Mouse (Mus musculus): Measurements from ENCODE around the gene Padi4. TPM values are rescaled to one million over a fixed set of nuclear protein-coding genes. Genes with fewer than 3 reads are reported as not detected.

Padi4 gene
- polyA plus RNA-seq, 1 experiment from 2014 or later = 2.2 TPM

DNA sequence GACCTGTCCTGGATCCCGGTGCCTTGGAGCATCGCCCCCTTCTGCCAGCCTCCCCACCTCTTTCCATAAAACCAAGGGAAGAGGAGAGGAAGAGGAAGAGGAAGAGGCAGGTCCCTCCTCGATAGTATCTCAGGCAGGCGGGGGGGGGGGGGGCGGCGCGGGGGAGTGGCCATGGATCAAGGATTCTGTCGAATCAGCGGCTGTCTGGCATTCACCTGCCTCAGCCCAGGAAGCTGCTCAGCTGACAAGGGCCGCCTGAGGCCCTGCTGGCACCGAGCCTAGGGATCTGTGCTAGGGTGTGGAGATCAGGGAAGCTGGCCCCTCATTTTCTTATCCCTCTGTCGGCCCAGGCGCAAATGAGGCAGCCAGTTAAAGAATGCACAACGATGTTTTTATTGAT, 38.6 kb upstream of the Padi4 start:
- DNase-seq (ENCODE audit: low spot score) (no peak), ATAC-seq (replicated peaks; ENCODE audit: low FRiP score, low TSS enrichment, low read depth) (no peak)
- peaks cover 21% of the 10 kb centered on the region for H3K4me1 ChIP-seq (replicated peaks; ENCODE audit: control insufficient read depth, insufficient read depth, low read length)
- no peak overlapping the region for H3K27ac ChIP-seq (ENCODE audit: low read depth)
- no peaks in the 10 kb centered on the region for H3K36me3 ChIP-seq (ENCODE audit: control insufficient read depth, insufficient read depth, low read length)
- no peak overlapping the region for H3K9ac ChIP-seq (ENCODE audit: low read length)
- H3K9me3 ChIP-seq (ENCODE audit: control insufficient read depth, low read length) = no peaks in the 10 kb centered on the region
- no peaks in the 10 kb centered on the region for H3K27me3 ChIP-seq (replicated peaks; ENCODE audit: control insufficient read depth, insufficient read depth, low read length)
- no peak overlapping the region for H3K4me2 ChIP-seq (ENCODE audit: low read length)
- 29% methylated on average over 11 of the region's 14 CpGs for WGBS
- no peak overlapping the region for H3K4me3 ChIP-seq (ENCODE audit: low read depth, low read length)

- Histone ChIP-seq H3K27ac (ENCODE audit: low read depth) (no peak overlapping the region), H3K4me3 (ENCODE audit: low read depth, low read length) (no peak overlapping the region), H3K9me3 (ENCODE audit: control insufficient read depth, low read length) (no peaks in the 10 kb centered on the region), H3K36me3 (ENCODE audit: control insufficient read depth, insufficient read depth, low read length) (no peaks in the 10 kb centered on the region), H3K4me1 (replicated peaks; ENCODE audit: control insufficient read depth, insufficient read depth, low read length) (peaks cover 21% of the 10 kb centered on the region), H3K27me3 (replicated peaks; ENCODE audit: control insufficient read depth, insufficient read depth, low read length) (no peaks in the 10 kb centered on the region), H3K9ac (ENCODE audit: low read length) (no peak overlapping the region), H3K4me2 (ENCODE audit: low read length) (no peak overlapping the region)
- WGBS = 52% methylated on average over 8 of the region's 8 CpGs
- ATAC-seq (replicated peaks; ENCODE audit: low FRiP score, low TSS enrichment, low read depth) = no peak
- no peak for DNase-seq (ENCODE audit: low spot score)
Observed at GRCm38 (mm10) chr4:140812191-140812590, 38.2 kb upstream of the Padi4 start.

- Histone ChIP-seq H3K9ac (ENCODE audit: low read length) (no peak within 1 kb of the TSS), H3K4me3 (ENCODE audit: low read depth, low read length) (no peak within 1 kb of the TSS), H3K27me3 (replicated peaks; ENCODE audit: control insufficient read depth, insufficient read depth, low read length) (no peaks in the 10 kb centered on the region), H3K4me2 (ENCODE audit: low read length) (no peak within 1 kb of the TSS), H3K36me3 (ENCODE audit: control insufficient read depth, insufficient read depth, low read length) (no peaks in the 10 kb centered on the region), H3K4me1 (replicated peaks; ENCODE audit: control insufficient read depth, insufficient read depth, low read length) (peaks cover 10% of the 10 kb centered on the region), H3K27ac (ENCODE audit: low read depth) (no peak within 1 kb of the TSS), H3K9me3 (ENCODE audit: control insufficient read depth, low read length) (no peaks in the 10 kb centered on the region)
- DNase-seq (ENCODE audit: low spot score) (no peak), ATAC-seq (replicated peaks; ENCODE audit: low FRiP score, low TSS enrichment, low read depth) (no peak)
- 63% methylated on average over 15 of the region's 16 CpGs for WGBS
Observed at GRCm38 (mm10) chr4:140810458-140811260, 36.6 kb upstream of the Padi4 start, which contains the start of gene Padi3. Padi3 (minus strand) TSS chr4:140810648.

DNA sequence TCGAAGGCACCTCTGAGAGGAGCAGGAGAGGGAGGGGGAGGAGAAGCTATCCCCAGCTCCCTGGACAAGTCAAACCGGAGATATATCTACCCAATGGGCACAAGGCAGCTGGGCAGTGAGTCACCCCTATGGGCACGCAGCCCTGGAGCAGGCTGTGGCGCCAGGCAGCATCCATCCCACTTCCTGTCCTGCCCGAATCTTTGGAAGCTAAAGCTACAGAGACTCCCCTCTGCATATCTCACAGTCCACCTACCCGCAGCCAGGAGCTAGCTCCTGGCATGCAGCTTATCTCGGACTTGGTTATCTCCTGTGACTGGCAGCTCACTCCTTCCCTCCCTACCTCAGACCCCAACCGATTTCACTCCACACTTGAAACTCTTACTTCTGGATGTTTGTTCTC, 35.1 kb upstream of the Padi4 start:
- no peaks in the 10 kb centered on the region for H3K36me3 ChIP-seq (ENCODE audit: control insufficient read depth, insufficient read depth, low read length)
- no peak overlapping the region for H3K9ac ChIP-seq (ENCODE audit: low read length)
- ATAC-seq (replicated peaks; ENCODE audit: low FRiP score, low TSS enrichment, low read depth) (no peak), DNase-seq (ENCODE audit: low spot score) (no peak)
- no peak overlapping the region for H3K27ac ChIP-seq (ENCODE audit: low read depth)
- no peak overlapping the region for H3K4me3 ChIP-seq (ENCODE audit: low read depth, low read length)
- H3K9me3 ChIP-seq (ENCODE audit: control insufficient read depth, low read length) = no peaks in the 10 kb centered on the region
- peaks cover 8% of the 10 kb centered on the region for H3K4me1 ChIP-seq (replicated peaks; ENCODE audit: control insufficient read depth, insufficient read depth, low read length)
- no peak overlapping the region for H3K4me2 ChIP-seq (ENCODE audit: low read length)
- 70% methylated on average over 8 of the region's 8 CpGs for WGBS
- no peaks in the 10 kb centered on the region for H3K27me3 ChIP-seq (replicated peaks; ENCODE audit: control insufficient read depth, insufficient read depth, low read length)

- Histone ChIP-seq H3K27ac (ENCODE audit: low read depth) (no peak overlapping the region), H3K4me2 (ENCODE audit: low read length) (no peak overlapping the region), H3K4me3 (ENCODE audit: low read depth, low read length) (no peak overlapping the region), H3K9me3 (ENCODE audit: control insufficient read depth, low read length) (no peaks in the 10 kb centered on the region), H3K36me3 (ENCODE audit: control insufficient read depth, insufficient read depth, low read length) (no peaks in the 10 kb centered on the region), H3K27me3 (replicated peaks; ENCODE audit: control insufficient read depth, insufficient read depth, low read length) (no peaks in the 10 kb centered on the region), H3K9ac (ENCODE audit: low read length) (no peak overlapping the region), H3K4me1 (replicated peaks; ENCODE audit: control insufficient read depth, insufficient read depth, low read length) (no peaks in the 10 kb centered on the region)
- WGBS = 68% methylated on average over 9 of the region's 9 CpGs
- ATAC-seq (replicated peaks; ENCODE audit: low FRiP score, low TSS enrichment, low read depth) (no peak), DNase-seq (ENCODE audit: low spot score) (no peak)
Observed at GRCm38 (mm10) chr4:140804601-140805000, 30.6 kb upstream of the Padi4 start.

DNA sequence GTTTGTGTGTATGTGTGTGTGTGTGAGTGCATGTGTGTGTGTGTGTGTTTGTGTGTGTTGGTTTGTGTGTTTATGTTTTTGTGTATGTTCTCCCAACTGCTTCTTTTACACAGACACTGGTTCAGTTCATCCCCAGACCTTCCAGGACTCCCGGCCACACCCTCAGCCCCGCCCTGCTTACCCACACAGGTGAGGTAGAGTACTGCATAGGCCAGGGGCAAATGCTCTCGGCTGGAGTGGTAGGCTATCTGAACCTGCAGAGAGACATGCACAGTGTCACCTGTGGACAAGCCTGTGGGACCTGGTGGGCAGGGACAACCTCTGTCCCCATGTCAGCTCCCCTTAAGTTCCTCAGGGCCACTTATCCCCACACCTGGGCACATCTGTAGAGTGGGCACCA, 27.3 kb upstream of the Padi4 start:
- 64% methylated on average over 3 of the region's 3 CpGs for WGBS
- no peak overlapping the region for H3K9ac ChIP-seq (ENCODE audit: low read length)
- no peak for ATAC-seq (replicated peaks; ENCODE audit: low FRiP score, low TSS enrichment, low read depth)

DNA sequence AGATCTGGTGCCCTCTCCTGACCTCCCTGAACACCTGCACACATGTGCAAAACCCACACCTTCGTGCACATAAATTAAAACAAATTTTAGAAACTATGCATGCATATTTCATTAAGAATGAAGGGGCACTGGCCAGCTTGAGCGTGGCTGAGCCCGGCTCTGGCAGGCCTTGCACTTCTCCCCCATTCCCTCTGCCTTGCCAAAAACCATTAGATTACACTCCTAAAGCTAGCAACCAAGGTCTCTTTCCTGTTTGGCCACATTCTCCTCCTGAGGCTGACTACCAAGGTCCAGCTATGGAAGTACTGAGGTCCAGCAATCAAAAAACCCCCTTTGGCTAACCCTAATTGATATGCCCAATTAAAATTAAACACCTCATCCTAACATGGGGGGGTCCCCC, 22.8 kb upstream of the Padi4 start:
- Histone ChIP-seq H3K9ac (ENCODE audit: low read length) (no peak overlapping the region), H3K27me3 (replicated peaks; ENCODE audit: control insufficient read depth, insufficient read depth, low read length) (no peaks in the 10 kb centered on the region), H3K27ac (ENCODE audit: low read depth) (no peak overlapping the region), H3K4me1 (replicated peaks; ENCODE audit: control insufficient read depth, insufficient read depth, low read length) (no peaks in the 10 kb centered on the region), H3K4me3 (ENCODE audit: low read depth, low read length) (no peak overlapping the region), H3K9me3 (ENCODE audit: control insufficient read depth, low read length) (no peaks in the 10 kb centered on the region), H3K36me3 (ENCODE audit: control insufficient read depth, insufficient read depth, low read length) (no peaks in the 10 kb centered on the region), H3K4me2 (ENCODE audit: low read length) (no peak overlapping the region)
- DNase-seq (ENCODE audit: low spot score) = no peak
- 74% methylated on average over 3 of the region's 3 CpGs for WGBS
- no peak for ATAC-seq (replicated peaks; ENCODE audit: low FRiP score, low TSS enrichment, low read depth)

More for the DNA sequence above, 27.3 kb upstream of the Padi4 start:
- Histone ChIP-seq H3K36me3 (ENCODE audit: control insufficient read depth, insufficient read depth, low read length) (no peaks in the 10 kb centered on the region), H3K4me2 (ENCODE audit: low read length) (no peak overlapping the region), H3K27ac (ENCODE audit: low read depth) (no peak overlapping the region), H3K27me3 (replicated peaks; ENCODE audit: control insufficient read depth, insufficient read depth, low read length) (no peaks in the 10 kb centered on the region), H3K4me1 (replicated peaks; ENCODE audit: control insufficient read depth, insufficient read depth, low read length) (no peaks in the 10 kb centered on the region), H3K9me3 (ENCODE audit: control insufficient read depth, low read length) (no peaks in the 10 kb centered on the region), H3K4me3 (ENCODE audit: low read depth, low read length) (no peak overlapping the region)
- DNase-seq (ENCODE audit: low spot score) = no peak

DNA sequence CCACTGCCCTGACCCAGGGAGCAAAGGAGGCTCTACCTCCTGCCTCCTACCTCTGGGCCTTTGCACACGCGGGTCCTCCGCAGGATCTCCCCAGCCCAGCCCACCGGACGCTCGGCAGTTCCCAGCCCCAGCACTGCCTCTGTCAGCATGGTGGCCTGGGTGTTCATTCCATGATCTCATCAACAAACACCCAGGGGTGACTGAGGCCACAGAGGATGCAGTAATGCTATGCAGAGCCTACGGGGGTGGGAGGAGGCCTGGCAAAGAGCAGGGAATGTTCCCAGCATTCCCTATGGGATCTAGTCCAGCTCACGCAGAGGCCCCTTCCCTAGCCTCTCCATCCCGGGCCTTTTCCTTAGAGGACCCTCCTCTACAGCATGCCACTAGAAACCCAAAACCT, 20.6 kb upstream of the Padi4 start:
- no peaks in the 10 kb centered on the region for H3K9me3 ChIP-seq (ENCODE audit: control insufficient read depth, low read length)
- no peak overlapping the region for H3K4me3 ChIP-seq (ENCODE audit: low read depth, low read length)
- DNase-seq (ENCODE audit: low spot score) (no peak), ATAC-seq (replicated peaks; ENCODE audit: low FRiP score, low TSS enrichment, low read depth) (no peak)
- WGBS = 76% methylated on average over 9 of the region's 9 CpGs
- no peak overlapping the region for H3K4me2 ChIP-seq (ENCODE audit: low read length)
- no peaks in the 10 kb centered on the region for H3K4me1 ChIP-seq (replicated peaks; ENCODE audit: control insufficient read depth, insufficient read depth, low read length)
- H3K27ac ChIP-seq (ENCODE audit: low read depth) = no peak overlapping the region
- no peaks in the 10 kb centered on the region for H3K36me3 ChIP-seq (ENCODE audit: control insufficient read depth, insufficient read depth, low read length)
- no peaks in the 10 kb centered on the region for H3K27me3 ChIP-seq (replicated peaks; ENCODE audit: control insufficient read depth, insufficient read depth, low read length)
- no peak overlapping the region for H3K9ac ChIP-seq (ENCODE audit: low read length)

DNA sequence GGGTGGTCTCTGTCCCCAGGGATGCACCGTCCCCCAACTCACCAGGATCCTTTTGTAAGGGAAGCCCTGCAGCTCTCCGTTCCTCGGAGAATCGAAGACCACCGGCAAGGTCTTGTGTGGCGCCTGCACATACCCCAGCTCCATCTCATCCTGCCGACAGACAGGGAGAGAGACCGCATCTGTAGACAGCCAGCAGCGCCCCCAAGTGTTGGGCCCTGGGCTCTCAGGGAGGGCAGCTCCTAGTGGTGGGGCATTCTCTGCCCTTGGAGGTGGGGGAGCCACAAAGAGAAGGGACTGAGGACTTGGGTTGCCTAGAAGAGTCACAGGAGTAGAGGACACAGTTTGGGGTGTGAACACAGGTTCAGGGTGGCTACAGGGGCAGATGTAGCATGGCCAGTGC, 19.8 kb upstream of the Padi4 start:
- no peak for DNase-seq (ENCODE audit: low spot score)
- no peaks in the 10 kb centered on the region for H3K9me3 ChIP-seq (ENCODE audit: control insufficient read depth, low read length)

More for the DNA sequence above, 19.8 kb upstream of the Padi4 start:
- no peak overlapping the region for H3K9ac ChIP-seq (ENCODE audit: low read length)
- ATAC-seq (replicated peaks; ENCODE audit: low FRiP score, low TSS enrichment, low read depth) = no peak
- H3K27ac ChIP-seq (ENCODE audit: low read depth) = no peak overlapping the region
- H3K4me3 ChIP-seq (ENCODE audit: low read depth, low read length) = no peak overlapping the region
- no peaks in the 10 kb centered on the region for H3K27me3 ChIP-seq (replicated peaks; ENCODE audit: control insufficient read depth, insufficient read depth, low read length)
- no peak overlapping the region for H3K4me2 ChIP-seq (ENCODE audit: low read length)
- no peaks in the 10 kb centered on the region for H3K4me1 ChIP-seq (replicated peaks; ENCODE audit: control insufficient read depth, insufficient read depth, low read length)
- no peaks in the 10 kb centered on the region for H3K36me3 ChIP-seq (ENCODE audit: control insufficient read depth, insufficient read depth, low read length)
- whole genome bisulfite sequencing = 67% methylated on average over 9 of the region's 9 CpGs
